Mouse (Mus musculus): Measurements from ENCODE around the gene Sgcd.

GRCm38 (mm10) chr11:47132410-47132809, 856.4 kb downstream of the Sgcd start:
- no peak for TF ChIP-seq CTCF (IDR thresholded peaks at IDR 0.05; ENCODE audit: borderline replicate concordance, insufficient read depth, low read length)
- TF ChIP-seq POLR2A (IDR thresholded peaks at IDR 0.05; ENCODE audit: low read depth, low read length): no peak
